Mouse (Mus musculus): ENCODE data around the gene Fam155a.
"Not testable (repeated sequence)": the region's sequence is repeated elsewhere in the genome, so short reads cannot be mapped to it uniquely, and the experiment has no call there.

The Fam155a gene

GRCm38 (mm10) chr8:9660014-9660413 lies 110.9 kb downstream of the Fam155a start:
- not testable (repeated sequence) for DNase-seq (ENCODE audit: low spot score)

- DNase-seq (ENCODE audit: low spot score), result no peak
Measured at GRCm38 (mm10) chr8:9656901-9657300, 114.1 kb downstream of the Fam155a start.

- no peak for DNase-seq (ENCODE audit: low spot score)
Measured at GRCm38 (mm10) chr8:9654826-9655225, 116.1 kb downstream of the Fam155a start.

- no peak for DNase-seq (ENCODE audit: low spot score)
Measured at GRCm38 (mm10) chr8:9653643-9654042, 117.3 kb downstream of the Fam155a start.

GRCm38 (mm10) chr8:9638162-9638561 lies 132.8 kb downstream of the Fam155a start:
- DNase-seq (ENCODE audit: low spot score), result no peak

GRCm38 (mm10) chr8:9635240-9635639 lies 135.7 kb downstream of the Fam155a start:
- peak; percentile 18 for DNase-seq (ENCODE audit: low spot score)

GRCm38 (mm10) chr8:9607086-9607701 lies 163.8 kb downstream of the Fam155a start:
- no peak for DNase-seq (ENCODE audit: low spot score)

GRCm38 (mm10) chr8:9596003-9596402 lies 175.0 kb downstream of the Fam155a start:
- no peak for DNase-seq (ENCODE audit: low spot score)

- no peak for DNase-seq (ENCODE audit: low spot score)
Measured at GRCm38 (mm10) chr8:9581836-9582235, 189.1 kb downstream of the Fam155a start.

GRCm38 (mm10) chr8:9580192-9580591 lies 190.8 kb downstream of the Fam155a start:
- DNase-seq (ENCODE audit: low spot score), result peak; percentile 85

- no peak for DNase-seq (ENCODE audit: low spot score)
Measured at GRCm38 (mm10) chr8:9571977-9572376, 199.0 kb downstream of the Fam155a start.

GRCm38 (mm10) chr8:9569516-9570170 lies 201.3 kb downstream of the Fam155a start:
- no peak for DNase-seq (ENCODE audit: low spot score)

GRCm38 (mm10) chr8:9549199-9549598 lies 221.8 kb downstream of the Fam155a start:
- DNase-seq (ENCODE audit: low spot score), result no peak

- no peak for DNase-seq (ENCODE audit: low spot score)
Measured at GRCm38 (mm10) chr8:9547558-9547954, 223.4 kb downstream of the Fam155a start.

GRCm38 (mm10) chr8:9546919-9547557 lies 223.9 kb downstream of the Fam155a start:
- DNase-seq (ENCODE audit: low spot score), result no peak

GRCm38 (mm10) chr8:9546429-9546828 lies 224.5 kb downstream of the Fam155a start:
- DNase-seq (ENCODE audit: low spot score), result no peak

- DNase-seq (ENCODE audit: low spot score), result no peak
Measured at GRCm38 (mm10) chr8:9545665-9546064, 225.3 kb downstream of the Fam155a start.

- DNase-seq (ENCODE audit: low spot score), result no peak
Measured at GRCm38 (mm10) chr8:9535730-9536372, 235.1 kb downstream of the Fam155a start.

- no peak for DNase-seq (ENCODE audit: low spot score)
Measured at GRCm38 (mm10) chr8:9526515-9526914, 244.4 kb downstream of the Fam155a start.

- DNase-seq (ENCODE audit: low spot score), result no peak
Measured at GRCm38 (mm10) chr8:9521577-9521976, 249.4 kb downstream of the Fam155a start.

GRCm38 (mm10) chr8:9500751-9501150 lies 270.2 kb downstream of the Fam155a start:
- no peak for DNase-seq (ENCODE audit: low spot score)

- no peak for DNase-seq (ENCODE audit: low spot score)
Measured at GRCm38 (mm10) chr8:9494225-9494598, 276.7 kb downstream of the Fam155a start.

All from retina, embryonic 14.5 days (tissue).